Mouse (Mus musculus): Measurements from ENCODE around the gene Fbxl17. TPM values are rescaled to one million over a fixed set of nuclear protein-coding genes. Genes with fewer than 3 reads are reported as not detected.

Gene Fbxl17
- polyA plus RNA-seq, 1 experiment from 2014 or later: 22.7 TPM

DNA sequence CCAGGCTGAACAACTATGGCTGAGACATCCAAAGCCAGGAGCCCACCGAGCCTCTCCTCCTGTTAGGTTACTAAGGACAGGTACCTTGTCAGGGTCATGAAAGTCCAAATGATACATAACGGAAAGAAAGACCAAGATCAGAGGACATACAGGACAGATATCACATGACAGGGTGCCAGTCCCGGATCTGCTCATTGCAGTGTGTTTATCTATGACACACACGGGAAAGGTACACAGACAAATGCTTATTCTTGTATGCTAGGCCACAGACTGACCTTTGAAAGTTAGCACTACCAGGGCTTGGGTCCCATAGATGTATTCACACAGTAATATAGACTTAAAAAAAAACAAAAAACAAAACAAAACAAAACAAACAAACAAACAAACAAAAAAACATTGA lies 404.8 kb downstream of the Fbxl17 start:
- H3K36me3 ChIP-seq (ENCODE audit: control insufficient read depth, insufficient read depth, low read length): no peaks in the 10 kb centered on the region
- H3K27me3 ChIP-seq (ENCODE audit: control insufficient read depth, insufficient read depth, low read depth, low read length): no peaks in the 10 kb centered on the region
- no peak overlapping the region for H3K4me2 ChIP-seq (ENCODE audit: low read length)
- H3K4me1 ChIP-seq (ENCODE audit: control insufficient read depth, insufficient read depth, low read length): no peaks in the 10 kb centered on the region
- no peak overlapping the region for H3K27ac ChIP-seq (ENCODE audit: low read length)
- 0 out of 2 replicates have a peak, but pooled peaks cover 4% of the 10 kb centered on the region for H3K9me3 ChIP-seq (replicated peaks; ENCODE audit: control insufficient read depth, low read length, poor library complexity, severe bottlenecking)
- ATAC-seq: no peak
- 81% methylated on average over 4 of the region's 4 CpGs for WGBS
- no peak overlapping the region for H3K9ac ChIP-seq (ENCODE audit: low read depth, low read length)
- H3K4me3 ChIP-seq (ENCODE audit: low read depth, low read length): no peak overlapping the region

DNA sequence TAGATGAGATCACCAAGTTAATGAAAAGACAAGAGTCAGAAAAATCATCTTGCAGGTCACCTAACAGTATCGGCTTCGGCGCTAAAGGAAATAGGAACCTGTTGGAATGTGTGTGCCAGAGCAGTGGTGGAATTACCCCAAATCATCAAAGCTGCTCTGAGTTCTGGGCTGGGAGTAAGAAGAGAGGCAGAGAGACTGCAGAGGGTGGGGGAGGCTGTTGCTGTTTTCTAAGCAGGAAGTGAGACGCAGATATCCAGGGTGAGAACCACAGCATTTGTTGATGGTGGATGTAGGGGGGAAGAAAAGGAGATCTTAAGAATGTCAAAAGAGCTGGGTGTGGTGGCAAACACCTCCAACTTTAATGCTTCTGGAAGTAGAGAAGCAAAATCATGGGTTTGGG lies 406.6 kb downstream of the Fbxl17 start:
- Histone ChIP-seq H3K4me1 (ENCODE audit: control insufficient read depth, insufficient read depth, low read length) (no peaks in the 10 kb centered on the region), H3K27ac (ENCODE audit: low read length) (no peak overlapping the region), H3K36me3 (ENCODE audit: control insufficient read depth, insufficient read depth, low read length) (no peaks in the 10 kb centered on the region), H3K4me3 (ENCODE audit: low read depth, low read length) (no peak overlapping the region), H3K27me3 (ENCODE audit: control insufficient read depth, insufficient read depth, low read depth, low read length) (no peaks in the 10 kb centered on the region), H3K9me3 (replicated peaks; ENCODE audit: control insufficient read depth, low read length, poor library complexity, severe bottlenecking) (0 out of 2 replicates have a peak, but pooled peaks cover 4% of the 10 kb centered on the region), H3K4me2 (ENCODE audit: low read length) (no peak overlapping the region), H3K9ac (ENCODE audit: low read depth, low read length) (no peak overlapping the region)
- 82% methylated on average over 4 of the region's 4 CpGs for WGBS
- ATAC-seq: no peak

DNA sequence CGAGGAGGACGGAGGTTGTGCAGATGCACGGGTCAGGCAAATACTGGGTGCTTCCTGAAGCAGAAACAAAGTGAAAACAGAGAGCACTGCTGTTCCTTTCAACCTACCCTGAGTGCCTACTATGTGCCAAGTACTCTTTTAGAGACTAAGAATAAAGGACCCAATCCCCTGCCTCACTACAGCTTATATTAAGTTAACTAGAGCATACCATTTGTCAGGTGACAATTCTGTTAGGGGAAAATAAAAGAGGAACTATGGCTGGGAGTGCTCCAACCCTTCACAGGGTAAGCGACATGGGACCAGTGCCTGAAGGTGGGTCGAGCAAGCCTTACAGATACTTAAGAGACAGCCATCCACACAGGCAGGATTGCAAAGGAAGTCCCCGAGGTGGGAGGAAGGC lies 407.0 kb downstream of the Fbxl17 start:
- H3K9me3 ChIP-seq (replicated peaks; ENCODE audit: control insufficient read depth, low read length, poor library complexity, severe bottlenecking): 0 out of 2 replicates have a peak, but pooled peaks cover 4% of the 10 kb centered on the region
- no peak overlapping the region for H3K9ac ChIP-seq (ENCODE audit: low read depth, low read length)
- WGBS: 75% methylated on average over 6 of the region's 6 CpGs
- no peak overlapping the region for H3K4me2 ChIP-seq (ENCODE audit: low read length)
- no peak overlapping the region for H3K4me3 ChIP-seq (ENCODE audit: low read depth, low read length)
- no peaks in the 10 kb centered on the region for H3K36me3 ChIP-seq (ENCODE audit: control insufficient read depth, insufficient read depth, low read length)
- H3K27me3 ChIP-seq (ENCODE audit: control insufficient read depth, insufficient read depth, low read depth, low read length): no peaks in the 10 kb centered on the region
- no peak overlapping the region for H3K27ac ChIP-seq (ENCODE audit: low read length)
- H3K4me1 ChIP-seq (ENCODE audit: control insufficient read depth, insufficient read depth, low read length): no peaks in the 10 kb centered on the region
- no peak for ATAC-seq

DNA sequence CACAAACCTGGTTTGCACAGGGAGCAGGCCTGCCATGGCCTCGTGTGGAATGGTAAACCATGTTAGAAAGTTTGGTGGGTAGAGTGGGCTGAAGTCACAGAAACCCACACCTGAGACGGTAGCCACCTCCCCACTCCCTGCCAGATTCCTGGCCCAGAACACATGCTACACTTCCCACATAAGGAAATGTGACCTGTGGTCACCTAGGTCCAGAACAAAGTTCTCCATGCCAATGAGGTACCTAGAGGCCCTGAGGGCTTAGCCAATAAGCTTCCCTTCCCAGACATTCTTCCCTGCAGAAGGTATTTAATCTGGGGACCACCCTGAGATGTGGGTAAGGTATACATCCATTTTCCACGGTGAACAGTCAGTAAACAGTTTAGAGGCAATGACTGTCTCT lies 409.7 kb downstream of the Fbxl17 start:
- H3K27me3 ChIP-seq (ENCODE audit: control insufficient read depth, insufficient read depth, low read depth, low read length): no peaks in the 10 kb centered on the region
- H3K4me3 ChIP-seq (ENCODE audit: low read depth, low read length): no peak overlapping the region
- no peak overlapping the region for H3K4me2 ChIP-seq (ENCODE audit: low read length)
- no peak for ATAC-seq
- no peak overlapping the region for H3K27ac ChIP-seq (ENCODE audit: low read length)
- 90% methylated on average over 3 of the region's 3 CpGs for WGBS
- no peaks in the 10 kb centered on the region for H3K9me3 ChIP-seq (replicated peaks; ENCODE audit: control insufficient read depth, low read length, poor library complexity, severe bottlenecking)
- H3K36me3 ChIP-seq (ENCODE audit: control insufficient read depth, insufficient read depth, low read length): no peaks in the 10 kb centered on the region
- 0 out of 2 replicates have a peak, but pooled peaks cover 2% of the 10 kb centered on the region for H3K4me1 ChIP-seq (ENCODE audit: control insufficient read depth, insufficient read depth, low read length)
- H3K9ac ChIP-seq (ENCODE audit: low read depth, low read length): no peak overlapping the region

DNA sequence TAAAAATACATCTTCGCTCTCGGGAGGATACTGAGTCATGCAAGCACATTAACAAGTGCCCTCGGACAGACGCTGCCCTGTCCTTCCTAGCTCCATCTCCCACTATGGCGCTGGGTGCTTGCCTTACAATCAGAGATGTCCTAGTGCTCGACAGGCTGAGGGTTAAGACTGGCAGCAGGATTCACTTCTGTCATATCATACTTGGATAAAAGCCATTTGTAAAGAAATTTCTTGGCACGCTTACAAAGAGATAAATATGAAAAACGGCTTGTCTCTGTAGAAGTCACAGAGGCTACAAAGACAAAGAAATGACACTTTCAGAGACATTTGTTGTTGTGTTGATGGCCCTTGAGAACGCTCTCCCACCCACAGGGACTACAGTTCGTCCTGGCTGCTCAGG lies 412.6 kb downstream of the Fbxl17 start:
- H3K27me3 ChIP-seq (ENCODE audit: control insufficient read depth, insufficient read depth, low read depth, low read length): no peaks in the 10 kb centered on the region
- H3K36me3 ChIP-seq (ENCODE audit: control insufficient read depth, insufficient read depth, low read length): no peaks in the 10 kb centered on the region
- H3K9me3 ChIP-seq (replicated peaks; ENCODE audit: control insufficient read depth, low read length, poor library complexity, severe bottlenecking): no peaks in the 10 kb centered on the region
- no peak overlapping the region for H3K4me3 ChIP-seq (ENCODE audit: low read depth, low read length)
- 0 out of 2 replicates have a peak, but pooled peaks cover 2% of the 10 kb centered on the region for H3K4me1 ChIP-seq (ENCODE audit: control insufficient read depth, insufficient read depth, low read length)
- H3K4me2 ChIP-seq (ENCODE audit: low read length): no peak overlapping the region
- WGBS: 81% methylated on average over 10 of the region's 10 CpGs
- no peak for ATAC-seq
- H3K27ac ChIP-seq (ENCODE audit: low read length): no peak overlapping the region
- H3K9ac ChIP-seq (ENCODE audit: low read depth, low read length): no peak overlapping the region

DNA sequence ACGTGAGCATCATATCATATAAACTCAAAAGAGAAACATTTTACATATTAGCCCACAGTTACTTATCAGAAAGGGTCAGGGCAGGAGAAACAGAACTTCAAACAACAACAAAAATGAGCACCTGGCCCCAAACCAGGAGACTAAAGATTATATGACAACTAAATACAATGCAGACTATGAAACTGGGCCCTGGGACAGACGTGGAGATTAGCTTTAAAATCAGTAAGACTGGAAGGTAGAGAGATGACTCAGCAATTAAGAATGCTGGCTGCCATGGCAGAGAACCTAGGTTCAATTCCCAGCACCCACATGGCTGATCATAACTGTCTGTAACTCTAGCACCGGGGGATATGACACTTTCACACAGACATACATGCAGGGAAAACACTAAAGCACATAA lies 413.3 kb downstream of the Fbxl17 start:
- no peaks in the 10 kb centered on the region for H3K36me3 ChIP-seq (ENCODE audit: control insufficient read depth, insufficient read depth, low read length)
- no peak overlapping the region for H3K4me2 ChIP-seq (ENCODE audit: low read length)
- no peak overlapping the region for H3K9ac ChIP-seq (ENCODE audit: low read depth, low read length)
- H3K4me1 ChIP-seq (ENCODE audit: control insufficient read depth, insufficient read depth, low read length): 0 out of 2 replicates have a peak, but pooled peaks cover 2% of the 10 kb centered on the region
- no peak for ATAC-seq
- H3K27ac ChIP-seq (ENCODE audit: low read length): no peak overlapping the region
- H3K4me3 ChIP-seq (ENCODE audit: low read depth, low read length): no peak overlapping the region
- H3K9me3 ChIP-seq (replicated peaks; ENCODE audit: control insufficient read depth, low read length, poor library complexity, severe bottlenecking): no peaks in the 10 kb centered on the region
- 73% methylated on average over 3 of the region's 3 CpGs for WGBS
- no peaks in the 10 kb centered on the region for H3K27me3 ChIP-seq (ENCODE audit: control insufficient read depth, insufficient read depth, low read depth, low read length)

DNA sequence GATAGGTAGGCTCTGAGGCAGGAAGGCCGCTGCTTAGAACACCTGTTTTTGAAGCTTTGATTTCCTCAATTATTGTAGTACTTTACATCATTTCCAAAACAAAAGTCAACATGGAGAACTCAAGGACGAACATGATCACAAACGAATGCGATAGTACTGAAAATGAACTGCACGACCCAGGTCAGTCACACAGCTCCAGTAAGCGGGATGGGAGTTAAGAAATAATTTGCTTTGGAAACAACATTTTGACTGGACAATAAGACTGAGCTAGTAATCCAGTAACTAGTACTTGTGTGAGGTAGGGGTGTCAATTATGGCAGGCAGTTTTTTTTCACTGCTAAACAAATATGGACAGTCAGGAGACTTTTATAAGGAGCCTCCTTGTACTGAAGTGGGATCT lies 414.6 kb downstream of the Fbxl17 start:
- H3K9ac ChIP-seq (ENCODE audit: low read depth, low read length): no peak overlapping the region
- 94% methylated on average over 6 of the region's 6 CpGs for WGBS
- H3K27me3 ChIP-seq (ENCODE audit: control insufficient read depth, insufficient read depth, low read depth, low read length): no peaks in the 10 kb centered on the region
- H3K4me3 ChIP-seq (ENCODE audit: low read depth, low read length): no peak overlapping the region
- H3K36me3 ChIP-seq (ENCODE audit: control insufficient read depth, insufficient read depth, low read length): no peaks in the 10 kb centered on the region
- no peak overlapping the region for H3K27ac ChIP-seq (ENCODE audit: low read length)
- H3K9me3 ChIP-seq (replicated peaks; ENCODE audit: control insufficient read depth, low read length, poor library complexity, severe bottlenecking): no peaks in the 10 kb centered on the region
- 0 out of 2 replicates have a peak, but pooled peaks cover 2% of the 10 kb centered on the region for H3K4me1 ChIP-seq (ENCODE audit: control insufficient read depth, insufficient read depth, low read length)
- H3K4me2 ChIP-seq (ENCODE audit: low read length): no peak overlapping the region
- no peak for ATAC-seq

DNA sequence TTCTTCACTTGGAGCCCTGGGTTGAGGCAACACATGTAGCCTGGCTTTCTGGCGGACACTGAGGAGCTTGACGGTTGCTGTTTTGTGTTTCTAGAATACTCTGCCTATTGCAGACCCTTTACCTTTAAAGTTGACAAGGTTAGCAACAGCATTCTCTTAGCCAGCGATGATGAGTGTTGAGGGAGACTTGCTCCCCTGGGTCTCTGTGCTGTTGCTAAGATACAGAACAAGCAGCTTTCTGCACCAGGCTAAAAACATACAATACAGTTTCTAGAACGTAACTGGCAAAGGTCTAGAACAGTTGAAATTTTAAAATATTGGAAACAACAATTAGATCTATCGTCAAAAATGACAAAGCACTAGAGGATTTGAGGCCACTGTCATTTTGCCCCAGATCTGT lies 420.7 kb downstream of the Fbxl17 start:
- no peaks in the 10 kb centered on the region for H3K36me3 ChIP-seq (ENCODE audit: control insufficient read depth, insufficient read depth, low read length)
- peak; percentile 54; the same call in 1 of the 2 replicates for ATAC-seq
- no peak overlapping the region for H3K27ac ChIP-seq (ENCODE audit: low read length)
- no peaks in the 10 kb centered on the region for H3K9me3 ChIP-seq (replicated peaks; ENCODE audit: control insufficient read depth, low read length, poor library complexity, severe bottlenecking)
- H3K4me3 ChIP-seq (ENCODE audit: low read depth, low read length): no peak overlapping the region
- H3K27me3 ChIP-seq (ENCODE audit: control insufficient read depth, insufficient read depth, low read depth, low read length): no peaks in the 10 kb centered on the region
- no peak overlapping the region for H3K9ac ChIP-seq (ENCODE audit: low read depth, low read length)
- peaks cover 13% of the 10 kb centered on the region for H3K4me1 ChIP-seq (ENCODE audit: control insufficient read depth, insufficient read depth, low read length)
- no peak overlapping the region for H3K4me2 ChIP-seq (ENCODE audit: low read length)
- 46% methylated on average over 5 of the region's 5 CpGs for WGBS

DNA sequence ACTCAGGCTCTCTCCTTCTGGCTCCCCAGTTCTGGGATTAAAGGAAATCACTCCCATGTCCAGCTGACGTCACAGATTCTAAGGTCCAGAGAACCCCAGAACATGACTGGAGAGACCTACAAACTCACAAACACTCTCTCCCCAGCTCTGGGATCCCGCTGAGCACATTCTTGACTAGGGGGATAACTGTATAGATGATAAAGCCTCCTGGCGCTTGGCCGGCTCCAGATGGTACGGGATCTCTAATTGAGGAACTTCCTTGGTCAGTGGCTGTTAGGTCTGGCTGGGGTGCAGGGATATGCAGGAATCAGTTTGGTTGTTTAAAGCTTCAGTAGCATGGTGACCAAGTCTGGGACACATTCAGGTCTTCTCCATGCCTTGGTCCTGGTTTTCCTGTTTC lies 422.3 kb downstream of the Fbxl17 start:
- Histone ChIP-seq H3K9ac (ENCODE audit: low read depth, low read length) (no peak overlapping the region), H3K27me3 (ENCODE audit: control insufficient read depth, insufficient read depth, low read depth, low read length) (no peaks in the 10 kb centered on the region), H3K4me1 (ENCODE audit: control insufficient read depth, insufficient read depth, low read length) (peaks cover 17% of the 10 kb centered on the region), H3K4me2 (ENCODE audit: low read length) (no peak overlapping the region), H3K9me3 (replicated peaks; ENCODE audit: control insufficient read depth, low read length, poor library complexity, severe bottlenecking) (no peaks in the 10 kb centered on the region), H3K4me3 (ENCODE audit: low read depth, low read length) (no peak overlapping the region), H3K36me3 (ENCODE audit: control insufficient read depth, insufficient read depth, low read length) (no peaks in the 10 kb centered on the region), H3K27ac (ENCODE audit: low read length) (no peak overlapping the region)
- 58% methylated on average over 5 of the region's 5 CpGs for WGBS
- ATAC-seq: no peak

Data from midbrain, embryonic 16.5 days (tissue).